Mouse (Mus musculus) bone marrow macrophage, adult 2 months (primary cell): ENCODE measurements around the gene Clec4n. TPM values are rescaled to one million over a fixed set of nuclear protein-coding genes. Genes with fewer than 3 reads are reported as not detected.

Experiments used
- H3K27ac ChIP-seq: 2 replicates; pipeline ENCODE4 v1.5.1; 2012; ENCODE audit warnings: low read depth, low read length; ENCODE audit not compliant: insufficient read depth
- H3K4me1 ChIP-seq: 2 replicates; pipeline ENCODE4 v1.6.1; 2012; ENCODE audit warnings: low read length; ENCODE audit not compliant: control insufficient read depth, insufficient read depth
- H3K4me3 ChIP-seq: 2 replicates; pipeline ENCODE4 v1.5.1; 2012; ENCODE audit warnings: mild to moderate bottlenecking, low read length, moderate library complexity; ENCODE audit not compliant: insufficient read depth
- CTCF ChIP-seq: IDR thresholded peaks from 2 replicates; pipeline ENCODE4 v1.5.1; 2012; ENCODE audit warnings: low read depth, mild to moderate bottlenecking, low read length, moderate library complexity
- POLR2A ChIP-seq: IDR thresholded peaks from 2 replicates; pipeline ENCODE4 v1.6.1; 2012; ENCODE audit warnings: mild to moderate bottlenecking, low read depth, low read length, borderline replicate concordance
- polyA plus RNA-seq: library from polyadenylated mRNA; stranded (reverse); fragments of >200 nt; gene quantifications from 2 replicates; pipeline ENCODE4 v1.2.4, GENCODE M21; 2012; ENCODE audit not compliant: missing spikeins, insufficient read depth, insufficient read length

Gene Clec4n
- polyA plus RNA-seq, 1 experiment: 162 TPM

- TF ChIP-seq CTCF (no peak), POLR2A (no peak)
- H3K4me3 ChIP-seq: no peak overlapping the region
- H3K27ac ChIP-seq: peak overlapping the region; percentile 97
- peaks cover 23% of the 10 kb centered on the region for H3K4me1 ChIP-seq
Observed at GRCm38 (mm10) chr6:123252735-123253134, 23.1 kb downstream of the Clec4n start.

GRCm38 (mm10) chr6:123258946-123259345 lies 29.3 kb downstream of the Clec4n start:
- H3K4me1 ChIP-seq: peaks cover 33% of the 10 kb centered on the region
- TF ChIP-seq POLR2A (no peak), CTCF (no peak)
- H3K27ac ChIP-seq: peak overlapping the region; percentile 88
- H3K4me3 ChIP-seq: no peak overlapping the region

- no peak for TF ChIP-seq POLR2A
- no peak for TF ChIP-seq CTCF
- peak overlapping the region; percentile 88 for H3K27ac ChIP-seq
- H3K4me3 ChIP-seq: no peak overlapping the region
- H3K4me1 ChIP-seq: peaks cover 33% of the 10 kb centered on the region
Observed at GRCm38 (mm10) chr6:123259889-123260603, 30.4 kb downstream of the Clec4n start.

DNA sequence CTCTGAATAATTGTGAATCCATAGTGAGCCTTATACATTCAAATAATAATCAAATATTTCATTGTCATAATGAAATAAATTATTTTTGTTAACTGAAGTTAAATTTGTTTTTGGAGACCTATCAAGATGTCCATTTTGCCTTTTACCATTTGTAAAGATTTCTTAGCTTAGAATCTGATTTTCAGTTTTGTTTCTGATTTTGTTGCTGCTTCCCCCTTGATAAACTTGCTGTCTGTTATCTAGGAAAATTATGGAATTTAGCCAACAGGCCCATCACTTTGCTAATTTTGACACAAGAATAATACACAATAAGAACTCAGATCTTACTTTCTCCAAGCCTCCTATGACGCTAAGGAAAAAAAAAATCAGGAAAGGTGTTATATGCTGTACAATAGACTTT lies 31.2 kb downstream of the Clec4n start:
- Histone ChIP-seq H3K4me1 (peaks cover 31% of the 10 kb centered on the region), H3K27ac (peak overlapping the region; percentile 95), H3K4me3 (no peak overlapping the region)
- no peak for TF ChIP-seq POLR2A
- no peak for TF ChIP-seq CTCF

DNA sequence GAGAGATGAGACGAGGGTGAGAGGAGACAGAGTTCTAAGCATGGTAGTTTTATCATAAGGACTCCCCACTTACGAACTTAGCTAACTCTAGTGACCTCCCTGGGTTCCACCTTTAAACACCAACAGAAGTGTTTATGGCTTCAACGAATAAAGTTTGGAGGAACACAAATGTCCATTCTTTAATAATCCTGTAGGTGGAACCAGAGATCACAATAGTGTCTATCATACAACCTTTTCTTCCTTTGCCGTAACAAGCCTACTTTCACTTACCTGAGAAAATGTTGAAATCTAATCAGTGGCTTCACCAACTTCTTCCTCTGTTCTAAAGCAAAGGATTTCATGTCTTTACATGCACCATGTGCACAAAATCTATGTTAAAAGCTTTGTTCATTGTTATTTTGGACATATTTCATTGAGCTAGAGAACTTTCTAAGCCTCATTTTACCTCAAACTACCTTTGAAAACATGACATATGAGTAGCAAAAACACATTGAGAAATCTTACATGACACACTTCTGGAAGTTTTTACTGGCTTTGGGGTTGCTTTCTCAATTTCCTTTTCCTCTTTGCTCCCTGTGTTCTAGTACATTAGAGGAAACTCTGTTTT lies 32.0 kb downstream of the Clec4n start, which contains the start of gene Clec4d:
Clec4d (plus strand) TSS at position 557 of the 607 bp plus-strand sequence.
- Histone ChIP-seq H3K4me1 (peaks cover 32% of the 10 kb centered on the region), H3K27ac (peak within 1 kb of the TSS; percentile 95), H3K4me3 (peak within 1 kb of the TSS; percentile 64)
- TF ChIP-seq CTCF: no peak
- TF ChIP-seq POLR2A: no peak

DNA sequence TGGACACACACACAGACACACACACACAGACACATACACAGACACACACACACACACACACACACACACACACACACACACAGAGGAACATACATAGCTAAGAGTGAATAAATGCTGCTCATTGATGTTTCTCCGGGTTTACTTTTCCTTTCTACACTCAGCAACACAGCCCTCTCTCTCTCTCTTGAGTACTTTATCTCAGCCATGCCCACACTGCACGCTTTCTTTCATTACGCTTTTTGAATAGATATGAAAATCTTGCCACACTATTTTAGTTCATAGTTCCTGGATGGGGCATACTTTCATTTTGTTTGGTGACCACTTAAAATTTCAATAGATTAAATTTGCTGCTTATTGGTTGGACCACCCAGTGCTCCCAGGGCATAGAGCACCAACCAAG lies 34.6 kb downstream of the Clec4n start:
- Histone ChIP-seq H3K4me1 (peaks cover 33% of the 10 kb centered on the region), H3K4me3 (peak overlapping the region; percentile 59), H3K27ac (peak overlapping the region; percentile 91)
- no peak for TF ChIP-seq POLR2A
- TF ChIP-seq CTCF: no peak

DNA sequence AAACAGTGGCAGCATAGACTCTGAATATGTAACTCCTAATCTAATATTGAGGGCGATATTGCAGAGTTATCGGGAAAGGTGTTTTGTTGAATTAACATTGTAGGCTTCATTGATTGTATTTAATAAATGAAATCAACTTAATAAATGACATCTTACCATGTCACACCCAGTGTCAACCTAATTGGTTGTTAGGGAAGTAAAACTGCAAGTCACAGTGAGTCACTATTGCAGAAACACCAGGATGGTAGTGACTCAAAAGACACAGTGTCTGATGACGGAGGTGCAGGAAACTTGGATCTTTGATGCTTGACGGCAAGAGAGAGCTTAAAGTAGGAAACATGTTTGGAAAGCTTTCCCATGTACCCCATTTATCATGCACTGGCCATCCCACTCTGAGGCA lies 36.2 kb downstream of the Clec4n start:
- H3K4me3 ChIP-seq: no peak overlapping the region
- peaks cover 25% of the 10 kb centered on the region for H3K4me1 ChIP-seq
- TF ChIP-seq POLR2A (no peak), CTCF (no peak)
- H3K27ac ChIP-seq: peak overlapping the region; percentile 81

GRCm38 (mm10) chr6:123266945-123267344 lies 37.3 kb downstream of the Clec4n start:
- TF ChIP-seq CTCF (no peak), POLR2A (no peak)
- Histone ChIP-seq H3K4me3 (peak overlapping the region; percentile 57), H3K4me1 (peaks cover 30% of the 10 kb centered on the region), H3K27ac (peak overlapping the region; percentile 81)

DNA sequence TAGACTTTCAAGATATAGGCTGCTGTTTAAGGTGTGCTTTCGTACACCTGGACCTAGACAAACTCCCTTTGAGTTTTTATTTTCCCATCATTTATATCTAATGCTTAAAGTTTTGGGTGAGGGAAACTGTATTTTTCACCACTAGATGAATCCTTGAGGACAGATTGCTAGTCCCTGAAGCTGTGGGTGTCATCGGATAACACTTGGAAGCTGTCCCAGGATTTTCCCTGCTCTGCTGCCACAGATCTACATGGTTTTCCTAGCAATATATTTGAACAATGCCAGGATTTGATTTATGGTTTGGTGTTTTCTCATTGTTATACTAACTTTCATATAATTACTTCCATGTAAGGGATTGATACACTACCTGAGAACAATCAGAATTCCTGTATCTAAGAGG lies 49.8 kb downstream of the Clec4n start:
- Histone ChIP-seq H3K4me3 (no peak overlapping the region), H3K27ac (no peak overlapping the region), H3K4me1 (no peaks in the 10 kb centered on the region)
- TF ChIP-seq POLR2A: no peak
- TF ChIP-seq CTCF: no peak

DNA sequence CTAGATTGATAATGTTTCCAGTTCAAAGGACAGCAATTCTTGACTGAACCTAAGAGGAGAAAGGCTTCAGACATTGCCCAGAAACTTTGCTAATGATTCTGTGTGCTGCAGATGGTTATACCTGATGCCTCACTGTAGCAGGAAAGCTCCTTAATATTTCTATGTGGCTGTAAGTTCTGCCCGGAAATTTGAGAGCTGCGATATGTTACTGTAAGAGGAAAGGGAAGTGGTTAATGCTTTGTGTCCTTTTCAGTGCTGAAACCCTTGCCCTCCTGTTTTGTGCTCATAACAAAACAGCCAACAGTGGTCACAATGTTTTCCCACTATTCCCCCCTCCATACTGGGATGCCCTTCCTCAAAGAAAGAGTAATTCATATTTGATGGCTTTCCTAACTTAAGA lies 56.7 kb downstream of the Clec4n start:
- Histone ChIP-seq H3K27ac (no peak overlapping the region), H3K4me1 (peaks cover 31% of the 10 kb centered on the region), H3K4me3 (no peak overlapping the region)
- TF ChIP-seq POLR2A (no peak), CTCF (no peak)

DNA sequence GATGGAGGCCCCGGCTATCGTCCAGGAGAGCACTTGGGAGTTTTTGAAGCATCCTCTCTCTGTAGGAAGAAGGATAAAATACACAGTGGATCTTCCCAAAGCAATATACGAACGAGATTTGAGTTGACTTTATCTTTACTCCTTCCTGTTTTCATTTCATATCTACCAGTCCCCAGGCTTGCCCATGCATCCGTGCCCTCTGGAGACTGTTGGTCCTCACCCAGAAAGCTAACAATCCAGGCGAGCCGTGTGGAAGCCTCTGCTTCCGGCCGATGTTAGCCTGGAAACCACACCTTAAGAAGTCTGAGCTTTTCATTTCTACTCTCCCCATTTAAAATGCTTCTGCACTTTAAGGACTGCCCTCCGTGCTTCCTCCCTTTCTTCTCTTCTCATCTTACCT lies 59.3 kb downstream of the Clec4n start:
- peaks cover 31% of the 10 kb centered on the region for H3K4me1 ChIP-seq
- peak overlapping the region; percentile 47 for H3K4me3 ChIP-seq
- peak overlapping the region; percentile 77 for H3K27ac ChIP-seq
- no peak for TF ChIP-seq POLR2A
- TF ChIP-seq CTCF: no peak
